Mouse (Mus musculus) bone marrow, adult 2 months (tissue): ENCODE measurements around the gene Nolc1.

Experiments used
- CTCF ChIP-seq: fragments of 200-500 bp; IDR thresholded peaks from 2 replicates; pipeline ENCODE4 v1.5.1; 2011; ENCODE audit warnings: low read length, control low read depth; ENCODE audit not compliant: control insufficient read depth, insufficient read depth
- POLR2A ChIP-seq: fragments of 200-500 bp; IDR thresholded peaks from 2 replicates; pipeline ENCODE4 v1.6.1; 2011; ENCODE audit warnings: low read depth, mild to moderate bottlenecking, control low read depth, low read length, borderline replicate concordance; ENCODE audit not compliant: control insufficient read depth

- TF ChIP-seq POLR2A, result no peak
- no peak for TF ChIP-seq CTCF
Measured at GRCm38 (mm10) chr19:46038851-46039260, 36.8 kb upstream of the Nolc1 start.
